Mouse (Mus musculus) layer of hippocampus, postnatal 10 days (tissue): ENCODE results near the gene Rasgrf1. TPM values are rescaled to one million over a fixed set of nuclear protein-coding genes. Genes with fewer than 3 reads are reported as not detected.

Source experiments
- total RNA-seq, 2 experiments: library from RNA; stranded (reverse); gene quantifications; 2 replicates each; pipeline ENCODE4 v1.2.3; 2021

The Rasgrf1 gene
- total RNA-seq, 2 experiments from 2014 or later, result 153 to 156 TPM

Other genes with a start within 250 kb of the Rasgrf1 start
- gene Tmed3, start 204.8 kb upstream of the Rasgrf1 start, total RNA-seq, result 10 to 100 TPM; 27.1 to 27.2 TPM
- gene Ankrd34c, start 171.4 kb upstream of the Rasgrf1 start, total RNA-seq, result 1 to 10 TPM in 1 of 2 experiments, under 1 TPM in 1; 0.82 to 1.4 TPM
- gene Ctsh, start 144.2 kb downstream of the Rasgrf1 start, total RNA-seq, result 10 to 100 TPM; 29.2 to 32.6 TPM
- gene Morf4l1, start 204.9 kb downstream of the Rasgrf1 start, total RNA-seq, result 100 to 1,000 TPM; 388 to 417 TPM